Mouse (Mus musculus): ENCODE results near the gene Spaca9.

The Spaca9 gene

DNA sequence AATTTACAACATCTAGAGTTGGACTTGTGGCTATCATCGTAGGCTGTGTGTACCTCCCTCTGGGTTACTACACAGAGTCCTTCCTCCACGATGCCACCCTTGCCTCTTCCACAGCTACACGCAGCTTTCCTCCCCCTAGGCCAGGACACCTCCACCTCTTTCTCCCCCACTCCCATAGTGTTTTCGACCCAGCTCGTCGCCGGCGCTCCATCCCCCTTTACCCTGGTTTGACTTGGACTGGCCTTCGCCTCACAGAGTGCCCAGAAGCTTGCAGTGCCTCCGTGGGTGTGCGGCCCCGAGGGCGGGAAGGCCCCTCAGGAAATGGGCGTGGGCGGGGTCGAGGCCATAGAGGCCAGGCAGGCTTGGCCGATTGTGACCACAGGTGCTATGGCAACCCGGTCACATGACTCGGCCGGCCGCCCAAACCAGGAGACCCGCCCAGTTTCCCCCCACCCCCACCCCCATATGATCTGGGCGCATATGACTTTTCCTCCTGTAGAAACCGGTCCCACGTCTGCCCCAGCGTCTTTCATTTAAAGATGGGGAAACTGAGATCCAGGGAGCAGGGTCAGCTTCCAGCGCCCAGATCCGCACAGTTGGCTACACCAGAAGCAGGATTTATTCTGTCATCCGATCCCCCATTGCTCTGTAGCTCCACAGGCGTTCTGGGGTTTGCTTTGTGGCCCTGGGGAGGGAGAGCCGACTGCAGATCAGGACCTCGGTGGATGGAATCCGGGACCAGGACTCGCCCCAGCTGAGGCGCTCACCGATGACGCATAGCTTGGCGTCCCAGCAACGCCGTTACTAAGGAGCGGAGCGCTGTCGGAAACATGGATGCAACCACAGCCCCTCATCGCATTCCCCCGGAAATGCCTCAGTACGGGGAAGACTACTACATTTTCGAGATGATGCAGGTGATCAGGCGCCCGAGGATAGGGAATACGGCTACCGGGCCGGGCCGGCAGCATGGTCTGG lies at the start of gene Spaca9, which contains the start of gene Ak8:
Gene Spaca9 (minus strand): TSS at position 367 of the 975 bp plus-strand sequence.
Gene Ak8 (plus strand): TSS at position 804 of the 975 bp plus-strand sequence.
- peak; percentile 89 for DNase-seq (ENCODE audit: low read depth, low spot score)

- no peak for DNase-seq (ENCODE audit: low read depth, low spot score)
Measured at GRCm38 (mm10) chr2:28747705-28748104, 48.2 kb upstream of the Spaca9 start.

DNA sequence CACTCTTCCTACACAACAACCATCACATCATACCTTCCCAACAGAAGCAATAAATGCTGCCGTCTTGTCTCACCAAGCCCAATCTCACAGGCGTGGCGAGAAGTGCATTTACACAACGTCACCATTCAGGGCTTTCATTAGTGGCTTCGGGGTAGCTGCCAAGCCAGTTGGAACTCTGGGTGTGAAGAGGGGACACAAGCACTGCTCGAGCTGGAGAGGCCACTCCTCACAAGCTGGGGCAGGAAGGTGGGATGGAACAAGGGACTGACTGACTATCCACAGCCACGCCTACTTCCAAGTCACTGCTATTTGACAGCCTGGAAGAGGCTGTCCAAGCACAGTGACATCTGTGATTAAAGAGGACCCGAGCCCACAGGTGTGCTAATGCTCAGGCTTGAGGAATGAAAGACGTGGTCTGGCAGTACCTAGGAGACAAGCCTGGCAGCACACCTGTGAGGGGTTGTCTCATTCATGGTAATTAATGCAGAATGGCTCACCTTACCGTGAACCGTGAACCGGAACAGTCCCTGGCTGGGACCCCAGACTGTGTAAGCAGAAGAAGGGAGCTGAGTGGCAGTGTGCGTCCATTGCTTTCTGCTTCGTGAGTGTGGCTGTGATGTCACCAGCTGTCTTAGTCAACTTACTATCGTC lies 47.3 kb upstream of the Spaca9 start:
- no peak for DNase-seq (ENCODE audit: low read depth, low spot score)

DNA sequence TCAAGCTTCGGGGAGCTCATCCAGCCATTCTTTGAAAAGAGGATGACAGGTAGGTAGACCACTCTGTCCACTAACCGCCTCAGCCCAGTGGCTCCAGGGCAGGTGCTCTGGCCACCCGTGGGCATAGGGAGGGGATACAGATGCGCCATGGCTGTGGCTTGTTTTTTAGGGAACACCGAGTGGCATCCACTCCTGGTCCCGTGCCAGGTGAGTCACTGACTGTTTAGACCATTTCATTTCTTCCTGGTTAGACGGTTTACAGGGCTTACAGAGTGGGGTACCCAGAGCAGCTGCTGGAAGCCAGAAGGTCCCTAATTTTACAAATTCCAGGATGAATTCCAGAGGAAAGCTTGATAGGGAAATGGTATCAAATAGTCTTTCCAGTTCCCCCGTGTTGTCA lies 43.2 kb upstream of the Spaca9 start:
- DNase-seq (ENCODE audit: low read depth, low spot score) = no peak

DNA sequence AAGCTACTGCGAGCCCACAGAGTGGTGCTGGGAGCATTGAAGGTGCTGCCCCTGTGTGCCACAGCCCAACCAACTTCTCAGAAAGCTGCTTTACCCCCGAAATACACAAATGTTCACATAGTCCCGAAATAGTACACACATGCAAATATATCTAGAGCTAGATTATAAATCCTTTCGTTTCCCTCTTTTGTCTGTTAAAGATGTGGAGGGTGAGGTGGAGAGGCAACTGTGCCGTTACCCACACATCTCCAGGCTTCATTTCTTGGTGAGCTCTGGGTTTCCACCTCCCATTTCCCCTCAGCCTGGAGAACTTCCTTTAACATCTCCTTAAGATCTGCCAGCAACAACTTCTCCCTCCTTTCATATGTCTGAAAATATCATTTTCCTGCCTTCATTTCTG lies 40.6 kb upstream of the Spaca9 start:
- DNase-seq (ENCODE audit: low read depth, low spot score) = no peak

GRCm38 (mm10) chr2:28737112-28737511 lies 37.6 kb upstream of the Spaca9 start:
- DNase-seq (ENCODE audit: low read depth, low spot score) = no peak

GRCm38 (mm10) chr2:28730676-28731075 lies 31.1 kb upstream of the Spaca9 start:
- DNase-seq (ENCODE audit: low read depth, low spot score) = no peak

DNA sequence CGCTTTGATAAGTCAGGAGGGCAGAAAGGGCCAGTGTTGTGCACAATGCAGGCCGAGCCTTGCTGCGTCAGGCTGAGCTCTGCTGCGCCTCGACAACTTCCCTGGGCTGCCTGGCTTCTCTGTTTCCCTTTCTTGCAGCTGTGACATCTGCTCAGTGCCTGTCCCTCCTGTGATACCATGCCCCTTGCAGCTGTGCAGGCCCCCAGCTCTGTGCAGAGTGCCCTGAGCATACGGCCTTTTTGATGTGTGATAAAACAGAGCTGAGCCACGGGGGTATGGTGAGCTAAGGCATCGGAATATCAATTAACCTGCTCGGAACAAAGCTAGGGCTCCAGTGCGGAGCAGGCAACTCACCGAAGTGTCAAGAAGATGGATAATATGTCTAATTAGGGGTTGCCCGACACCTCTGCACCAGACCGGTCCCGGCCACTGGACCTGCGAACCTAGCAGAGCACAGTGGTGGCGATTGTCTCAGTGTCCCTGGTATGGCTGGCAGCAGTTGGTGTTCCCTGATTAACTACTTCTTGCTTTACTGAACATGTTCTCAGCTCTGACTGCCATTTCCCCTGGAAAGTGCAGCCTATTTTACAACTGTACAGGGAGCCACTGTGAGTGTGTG lies 28.4 kb upstream of the Spaca9 start:
- DNase-seq (ENCODE audit: low read depth, low spot score) = no peak

- DNase-seq (ENCODE audit: low read depth, low spot score) = no peak
Measured at GRCm38 (mm10) chr2:28723912-28724311, 24.4 kb upstream of the Spaca9 start.

- no peak for DNase-seq (ENCODE audit: low read depth, low spot score)
Measured at GRCm38 (mm10) chr2:28722419-28722818, 22.9 kb upstream of the Spaca9 start.

DNA sequence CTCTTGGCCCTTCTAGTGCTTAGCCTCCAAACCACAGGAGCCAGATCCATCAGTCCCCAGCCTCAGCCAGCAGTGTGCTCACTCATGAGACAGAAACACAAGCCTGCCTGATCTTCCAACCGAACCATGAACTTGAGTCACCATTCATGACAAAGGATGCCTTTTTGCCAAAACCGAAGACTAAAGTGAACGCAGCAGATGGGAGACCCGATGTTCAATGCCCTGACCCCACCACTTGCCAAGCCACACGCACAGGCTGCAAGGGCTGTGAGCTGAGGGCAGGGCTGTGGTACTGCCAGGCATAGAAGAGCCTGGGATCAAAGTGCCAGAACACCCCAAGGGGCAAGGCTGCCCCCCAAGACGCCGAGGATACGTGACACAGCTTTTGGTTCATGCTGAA lies 13.5 kb upstream of the Spaca9 start:
- DNase-seq (ENCODE audit: low read depth, low spot score) = no peak

DNA sequence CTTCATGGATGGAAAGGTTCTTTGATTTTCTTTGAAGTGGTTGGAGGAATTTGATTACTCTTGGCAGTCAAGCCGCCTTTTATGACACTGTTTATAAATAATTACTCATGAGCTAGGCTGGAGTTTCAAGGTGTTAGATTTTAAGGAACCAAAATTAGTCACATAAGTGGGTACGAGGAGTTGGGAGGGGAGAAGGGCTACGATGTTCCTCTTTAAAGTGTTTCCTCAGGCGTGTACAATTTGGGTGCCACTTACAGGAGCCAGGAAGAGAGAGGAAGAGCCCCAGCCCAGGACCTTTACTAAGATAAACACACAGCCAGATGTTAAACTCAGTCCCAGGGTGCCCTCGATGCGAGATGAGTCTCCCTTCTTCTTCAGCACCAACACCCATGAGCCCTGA lies 7.3 kb upstream of the Spaca9 start:
- no peak for DNase-seq (ENCODE audit: low read depth, low spot score)

- DNase-seq (ENCODE audit: low read depth, low spot score) = no peak
Measured at GRCm38 (mm10) chr2:28706106-28706636, 6.6 kb upstream of the Spaca9 start.

DNA sequence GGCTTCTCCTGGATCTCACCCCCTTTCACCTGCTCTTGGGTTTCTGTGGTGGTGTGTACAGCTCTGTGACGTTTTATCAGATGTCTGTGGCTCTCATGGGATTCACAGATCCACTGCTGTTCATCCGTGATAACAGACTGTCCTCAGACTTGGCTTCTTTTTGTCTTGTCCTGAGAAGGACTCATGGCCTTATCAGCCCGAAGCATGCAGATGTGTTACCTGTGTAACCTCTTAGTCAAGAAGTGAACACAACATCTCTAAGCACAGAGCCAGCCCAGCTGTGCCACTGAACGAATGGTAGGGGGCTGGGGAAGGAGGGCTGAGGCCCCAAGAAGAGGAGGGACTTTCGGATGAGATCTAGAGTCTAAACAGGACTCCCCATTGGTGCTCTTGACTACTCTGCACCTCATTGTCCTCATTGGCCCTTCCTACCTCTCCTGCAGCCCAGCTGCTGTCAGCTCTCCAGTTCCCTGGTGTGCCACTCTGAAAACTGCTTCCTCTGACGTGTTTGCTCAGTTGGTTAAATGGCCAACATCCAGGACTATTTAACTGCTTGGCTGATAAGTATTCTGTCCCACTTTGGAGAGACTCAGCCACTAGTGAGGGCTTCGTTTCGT lies 2.2 kb upstream of the Spaca9 start:
- DNase-seq (ENCODE audit: low read depth, low spot score) = no peak

- DNase-seq (ENCODE audit: low read depth, low spot score) = no peak
Measured at GRCm38 (mm10) chr2:28698566-28698965, 961 bp downstream of the Spaca9 start.

DNA sequence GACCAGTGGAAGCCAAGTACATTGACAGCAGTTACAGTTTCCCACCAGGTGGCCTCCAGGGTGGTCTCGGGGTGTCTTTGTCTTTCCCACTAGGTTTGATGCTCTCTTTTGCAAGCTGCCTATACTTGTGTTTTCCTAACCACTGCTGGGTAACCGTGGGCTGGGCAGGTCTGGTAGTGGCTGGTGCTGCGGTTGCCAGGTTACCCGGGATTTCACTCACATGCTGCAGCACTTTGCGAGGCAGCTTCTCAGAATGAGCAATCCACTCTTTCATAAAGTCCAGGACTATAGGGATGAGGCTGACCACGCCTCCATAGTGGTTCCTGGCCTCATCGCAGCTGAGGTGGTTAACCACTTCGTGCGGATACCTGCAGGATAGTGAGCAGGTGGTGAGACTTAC lies 6.8 kb downstream of the Spaca9 start:
- no peak for DNase-seq (ENCODE audit: low read depth, low spot score)

- peak; percentile 57 for DNase-seq (ENCODE audit: low read depth, low spot score)
Measured at GRCm38 (mm10) chr2:28688431-28688830, 11.1 kb downstream of the Spaca9 start.

GRCm38 (mm10) chr2:28685895-28686294 lies 13.6 kb downstream of the Spaca9 start:
- no peak for DNase-seq (ENCODE audit: low read depth, low spot score)

DNA sequence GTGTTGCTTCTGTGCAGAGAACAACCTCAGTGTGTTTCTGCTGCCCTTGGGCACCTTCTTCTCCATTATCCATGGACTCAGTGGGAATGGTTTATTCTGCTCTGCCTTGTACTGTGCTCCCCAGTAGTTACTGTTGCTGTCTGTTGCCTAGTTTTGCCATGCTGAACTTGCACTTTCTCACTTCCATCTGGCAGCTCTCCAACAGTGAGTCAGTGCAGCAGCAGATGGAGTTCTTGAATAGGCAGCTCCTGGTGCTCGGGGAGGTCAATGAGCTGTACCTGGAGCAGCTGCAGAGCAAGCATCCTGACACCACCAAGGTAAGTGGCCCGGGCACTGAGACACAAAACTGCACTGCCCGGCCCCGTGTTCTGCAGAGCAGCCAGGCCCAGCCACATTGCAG lies 17.8 kb downstream of the Spaca9 start:
- no peak for DNase-seq (ENCODE audit: low read depth, low spot score)

DNA sequence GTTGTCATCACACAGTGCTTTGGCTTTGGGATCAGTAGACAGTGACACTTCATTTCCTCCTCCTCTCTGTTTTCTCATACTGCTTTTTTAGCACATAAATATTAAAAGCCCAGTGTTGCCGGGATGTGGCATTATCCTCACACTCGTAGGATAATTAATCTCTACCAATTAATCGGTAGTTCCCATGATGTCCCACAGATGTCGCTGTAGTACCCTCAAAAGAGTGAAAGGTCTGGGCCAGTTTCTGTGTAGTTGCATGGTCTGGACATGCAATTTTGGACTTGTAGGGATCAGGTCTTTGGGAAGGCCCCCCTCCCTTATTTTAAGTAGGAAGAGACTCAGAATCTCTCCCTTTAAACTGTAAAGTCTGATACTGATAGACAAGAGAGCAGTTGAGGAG lies 18.8 kb downstream of the Spaca9 start:
- DNase-seq (ENCODE audit: low read depth, low spot score) = peak; percentile 55

DNA sequence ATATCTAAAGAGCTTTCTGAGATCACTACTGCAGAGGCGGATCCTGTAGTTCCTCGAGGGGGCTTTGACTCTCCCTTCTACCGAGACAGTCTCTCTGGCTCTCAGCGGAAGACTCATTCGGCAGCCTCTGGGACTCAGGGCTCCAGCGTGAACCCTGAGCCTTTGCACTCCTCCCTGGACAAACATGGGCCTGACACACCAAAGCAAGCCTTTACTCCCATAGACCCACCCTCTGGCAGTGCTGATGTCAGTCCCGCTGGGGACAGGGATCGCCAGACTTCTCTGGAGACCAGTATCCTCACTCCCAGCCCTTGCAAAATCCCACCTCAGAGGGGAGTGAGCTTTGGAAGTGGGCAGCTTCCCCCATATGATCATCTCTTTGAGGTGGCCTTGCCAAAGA lies 23.5 kb downstream of the Spaca9 start:
- DNase-seq (ENCODE audit: low read depth, low spot score) = no peak

DNA sequence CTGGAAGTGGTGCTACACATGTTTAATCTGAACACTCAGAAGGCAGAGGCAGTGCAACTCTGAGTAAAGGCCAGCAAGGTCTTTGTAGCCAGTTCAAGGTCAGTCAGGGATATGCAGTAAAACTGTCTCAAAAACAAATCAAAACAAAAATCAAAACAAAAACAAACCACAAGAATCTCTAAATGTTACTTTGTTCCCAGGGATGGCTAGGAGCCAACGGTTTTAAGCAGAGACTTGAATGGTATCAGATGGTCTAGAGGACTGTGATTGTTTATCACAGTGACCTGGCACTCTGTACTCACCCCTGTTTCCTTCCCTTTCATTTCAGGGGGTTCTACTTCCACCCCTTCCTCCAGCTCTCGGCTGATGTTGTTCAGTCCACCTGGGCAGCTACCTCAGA lies 28.1 kb downstream of the Spaca9 start:
- no peak for DNase-seq (ENCODE audit: low read depth, low spot score)
